Mouse (Mus musculus) ZHBTc4 (cell line): ENCODE measurements at regions not wholly inside any gene's neighbourhood (a gene's known extent, or its start where the extent isn't known, plus 50 kb on each side); places are given as distances from the start of the nearest gene placed in this dataset.
"Not testable (repeated sequence)": the region's sequence is repeated elsewhere in the genome, so short reads cannot be mapped to it uniquely, and the experiment has no call there.

Experiments used
- DNase-seq: peaks from one replicate; pipeline ENCODE4 v3.0.0-alpha.2; 2011; ENCODE audit warnings: low read depth, low spot score

DNA sequence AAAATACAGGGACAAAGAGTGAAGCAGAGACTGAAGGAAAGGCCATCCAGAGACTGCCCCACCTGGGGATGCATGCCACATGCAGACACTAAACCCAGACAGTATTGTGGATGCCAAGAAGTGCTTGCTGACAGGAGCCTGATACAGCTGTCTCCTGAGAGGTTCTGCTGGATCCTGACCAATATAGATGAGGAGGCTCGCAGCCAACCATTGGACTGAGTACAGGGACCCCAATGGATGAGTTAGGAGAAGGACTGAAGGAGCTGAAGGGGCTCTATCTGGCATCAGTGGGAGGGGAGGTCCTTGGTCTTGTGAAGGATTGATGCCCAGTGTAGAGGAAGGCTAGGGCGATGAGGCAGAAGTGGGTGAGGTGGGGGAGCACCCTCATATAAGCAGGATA is 514.4 kb downstream of the Gja1 start:
- not testable (repeated sequence) for DNase-seq

DNA sequence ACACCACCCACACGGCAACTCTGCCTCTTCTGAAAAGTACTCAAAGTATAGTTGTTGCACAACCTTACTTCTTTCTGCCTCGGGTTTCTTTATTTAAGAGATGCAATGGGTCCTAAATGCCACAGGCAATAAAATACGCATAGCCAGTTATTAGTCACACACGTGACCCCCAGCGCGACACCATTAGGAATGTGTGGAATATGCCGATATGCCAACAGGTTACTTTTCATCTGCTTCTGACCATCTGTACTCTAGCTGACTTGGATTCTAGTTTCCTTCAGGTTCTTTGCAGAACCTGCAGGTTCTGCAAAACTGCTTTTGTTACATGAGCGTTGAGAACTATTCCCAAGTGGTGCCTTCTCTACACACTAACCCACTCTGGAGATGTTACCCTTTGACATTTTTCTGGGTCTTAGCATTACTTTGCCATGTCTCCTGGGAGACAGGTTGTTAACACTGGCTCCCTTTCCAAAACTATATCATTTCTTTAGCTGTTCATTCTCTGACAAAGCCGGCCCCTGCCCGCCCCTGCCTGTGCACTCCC is 515.6 kb downstream of the Gja1 start:
- DNase-seq = no peak

GRCm38 (mm10) chr10:56893210-56893705 is 516.1 kb downstream of the Gja1 start:
- DNase-seq = no peak

GRCm38 (mm10) chr10:56899640-56900274 is 522.6 kb downstream of the Gja1 start:
- no peak for DNase-seq

- DNase-seq = no peak
Measured at GRCm38 (mm10) chr10:56900914-56901313, 523.8 kb downstream of the Gja1 start.

DNA sequence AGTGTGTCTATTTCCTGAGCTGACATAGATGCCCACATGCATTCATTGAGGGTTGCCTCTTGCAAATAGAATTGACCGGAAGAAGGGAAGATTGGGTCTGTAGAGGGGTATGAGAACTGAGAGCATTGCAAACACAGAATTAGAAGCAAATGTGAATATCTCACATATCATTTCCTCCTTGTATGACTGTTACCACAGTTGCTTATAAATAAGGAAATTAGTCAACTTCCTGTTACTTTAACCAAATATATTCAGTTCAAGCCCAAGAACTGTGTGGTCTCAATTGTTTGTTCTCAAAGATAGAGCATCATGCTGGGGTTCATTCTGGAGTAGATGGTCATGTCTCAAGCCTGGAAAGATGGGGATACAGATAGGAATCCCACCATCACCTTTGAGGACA is 535.6 kb downstream of the Gja1 start:
- no peak for DNase-seq

DNA sequence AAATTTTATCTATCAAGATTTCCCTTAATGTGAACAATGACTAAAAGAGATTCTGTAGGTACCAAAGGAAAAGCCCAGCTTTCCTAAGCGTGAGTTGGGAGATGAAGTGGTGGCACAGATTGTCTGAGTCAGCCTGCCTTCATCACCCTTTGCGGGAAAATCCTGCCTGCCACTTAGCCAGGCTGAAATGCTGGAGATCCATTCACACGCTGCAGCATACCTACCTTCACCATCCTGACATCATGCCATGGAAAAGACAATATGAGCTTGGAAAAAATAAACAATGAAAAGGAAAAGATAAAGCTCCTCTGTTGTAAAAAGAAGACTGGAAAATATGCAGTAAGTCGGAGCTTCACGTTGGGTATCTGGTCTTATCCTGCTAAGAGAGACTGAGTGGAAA is 537.0 kb downstream of the Gja1 start:
- DNase-seq = no peak

GRCm38 (mm10) chr10:56918412-56918811 is 541.3 kb downstream of the Gja1 start:
- DNase-seq = no peak

- no peak for DNase-seq
Measured at GRCm38 (mm10) chr10:56920711-56921672, 543.9 kb downstream of the Gja1 start.

DNA sequence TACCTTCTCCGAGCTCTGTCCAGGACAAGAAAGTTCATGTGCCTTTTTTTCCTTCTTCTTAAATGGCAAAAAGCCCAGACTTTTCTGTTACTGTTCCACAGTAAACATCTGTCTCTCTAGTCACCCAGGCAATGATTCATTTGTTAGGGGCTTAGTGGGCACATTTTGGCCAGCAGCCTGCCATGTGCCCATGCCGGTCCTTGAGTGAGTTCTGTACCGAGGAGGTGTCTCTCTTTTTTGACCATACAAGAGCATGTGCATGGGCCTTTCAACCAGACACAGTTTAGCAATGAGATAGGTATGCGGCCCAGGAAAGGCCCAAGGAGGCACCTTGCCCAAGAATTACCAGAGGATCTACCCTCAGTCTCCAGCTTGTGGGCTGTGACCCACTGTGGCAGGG is 551.0 kb upstream of the Hsf2 start:
- no peak for DNase-seq

GRCm38 (mm10) chr10:56941972-56942371 is 544.2 kb upstream of the Hsf2 start:
- no peak for DNase-seq

DNA sequence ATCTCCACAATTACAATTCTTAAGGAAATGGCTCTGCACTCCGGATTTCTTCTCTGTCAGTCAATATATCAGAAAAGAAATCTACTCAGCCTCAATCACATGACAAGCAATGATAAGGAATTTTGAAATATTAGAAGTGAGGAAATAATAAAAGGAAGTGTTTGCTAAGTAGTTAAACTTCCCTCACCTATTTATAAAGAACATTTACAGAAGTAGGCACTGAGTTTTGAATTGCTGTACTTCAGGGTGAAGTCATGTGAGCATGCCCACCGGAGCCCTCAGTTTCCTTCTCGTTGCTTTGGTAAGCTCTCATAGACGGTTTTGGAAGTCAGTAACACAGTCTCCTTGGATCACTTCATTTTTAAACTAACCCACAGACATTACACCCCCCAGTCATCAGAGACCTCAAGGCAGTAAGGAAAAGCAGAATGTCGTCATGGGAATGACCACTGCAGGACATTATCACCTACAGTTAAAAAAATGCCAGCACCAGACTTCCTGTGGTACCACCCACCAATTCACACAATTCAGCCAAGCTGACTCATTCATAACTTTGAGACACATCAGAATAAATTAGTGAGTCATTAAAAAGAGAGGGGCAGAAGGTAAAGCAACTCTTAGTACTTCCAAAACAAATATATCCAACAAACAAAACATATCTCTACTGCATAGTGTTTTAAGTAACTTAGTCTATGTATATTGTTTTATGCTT is 541.6 kb upstream of the Hsf2 start:
- DNase-seq = no peak

DNA sequence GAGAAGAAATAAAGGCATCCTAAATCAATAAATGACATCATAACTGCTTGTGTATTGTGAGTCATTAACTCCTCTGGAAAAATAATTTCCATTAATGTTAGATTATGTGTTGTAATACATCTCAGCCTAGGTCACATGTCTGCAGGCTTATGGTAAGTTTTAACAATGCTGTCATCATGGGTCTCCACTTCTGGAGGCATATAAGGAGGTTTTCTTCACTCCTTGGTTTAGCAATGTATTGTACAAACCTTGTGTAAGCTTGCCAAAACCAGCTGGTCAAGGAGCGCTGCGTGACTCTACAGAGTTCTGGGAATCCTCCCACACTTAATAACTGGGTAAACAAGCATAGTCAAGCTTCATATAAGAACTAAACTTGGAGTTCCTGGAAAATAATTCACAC is 529.5 kb upstream of the Hsf2 start:
- DNase-seq = no peak

GRCm38 (mm10) chr10:56962096-56962807 is 523.9 kb upstream of the Hsf2 start:
- no peak for DNase-seq

DNA sequence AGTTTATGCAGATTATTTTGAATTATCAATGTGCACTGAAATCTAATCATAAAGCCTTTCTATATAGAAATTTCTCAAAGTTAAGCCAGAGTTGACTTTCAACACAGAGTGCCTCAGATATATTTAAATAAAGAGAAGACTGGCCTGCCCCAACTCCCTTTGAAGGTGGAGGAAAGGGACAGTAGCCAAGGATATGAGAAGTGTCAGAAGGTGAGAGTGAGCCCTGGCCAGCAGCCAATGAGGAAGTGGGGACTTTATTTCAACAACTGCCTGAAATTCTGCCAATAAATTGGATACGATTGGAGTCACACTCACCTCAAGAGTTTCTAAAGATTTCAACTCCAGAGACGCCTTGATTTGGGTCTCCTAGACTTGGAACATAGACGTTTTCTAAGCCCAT is 523.0 kb upstream of the Hsf2 start:
- DNase-seq = no peak

DNA sequence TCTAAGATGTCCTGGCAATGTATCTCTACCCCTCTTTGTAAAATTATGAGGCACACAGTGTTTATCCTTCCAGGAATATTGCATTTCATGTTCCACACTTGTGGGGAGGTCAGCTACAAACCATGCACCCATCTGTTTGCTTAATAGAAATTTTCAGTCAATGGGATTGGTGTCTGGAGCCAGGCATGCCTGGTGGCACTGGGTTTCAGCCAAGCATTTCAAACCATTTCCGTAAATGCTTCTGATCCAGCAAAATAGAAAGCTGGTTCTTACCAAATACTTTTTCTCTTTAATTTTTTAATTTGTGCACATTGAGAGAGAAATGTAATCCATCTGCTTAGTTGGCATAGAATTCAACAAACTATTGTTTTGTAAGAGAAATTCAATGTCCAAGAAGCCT is 517.3 kb upstream of the Hsf2 start:
- DNase-seq = no peak

DNA sequence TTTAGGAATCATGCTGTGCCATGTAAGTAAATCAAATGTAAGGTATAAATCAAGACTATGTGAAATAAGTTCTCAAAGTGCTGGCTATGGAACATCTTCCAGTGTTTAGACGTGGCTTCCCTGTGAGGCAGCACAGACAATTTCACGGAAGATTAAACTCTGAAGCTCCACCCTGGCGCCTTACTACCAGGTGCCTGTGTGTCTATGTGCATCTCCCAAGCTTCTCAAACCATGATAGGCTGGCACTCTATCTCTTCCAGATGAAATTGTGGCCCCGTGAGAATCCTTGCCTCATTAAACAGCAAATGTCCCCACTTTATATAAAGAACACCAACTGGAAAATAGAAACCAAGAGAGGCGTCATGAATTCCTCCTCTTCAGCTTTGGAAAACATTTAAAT is 511.4 kb upstream of the Hsf2 start:
- no peak for DNase-seq

- no peak for DNase-seq
Measured at GRCm38 (mm10) chr10:56979601-56980000, 506.6 kb upstream of the Hsf2 start.

- DNase-seq = no peak
Measured at GRCm38 (mm10) chr10:56980821-56981220, 505.4 kb upstream of the Hsf2 start.

- no peak for DNase-seq
Measured at GRCm38 (mm10) chr10:56982526-56983190, 503.5 kb upstream of the Hsf2 start.

DNA sequence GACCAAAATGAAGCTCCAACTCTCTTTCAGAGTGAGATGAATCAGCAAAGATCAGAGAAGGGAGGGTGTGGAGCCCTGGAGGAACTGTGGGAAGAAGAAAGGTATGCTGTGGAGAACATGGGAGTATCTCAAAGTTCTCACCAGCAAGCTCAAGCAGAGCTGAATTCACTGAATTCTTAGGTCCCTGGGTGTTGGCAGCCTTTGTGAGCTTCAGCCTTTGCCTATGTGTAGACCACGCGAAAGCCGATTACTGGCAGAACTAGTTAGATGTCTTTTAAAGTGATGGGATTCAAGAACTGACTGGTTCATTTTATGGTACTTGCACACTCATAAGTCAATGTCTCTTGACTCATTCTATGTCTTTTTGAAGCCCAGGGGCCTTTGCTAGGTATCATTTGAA is 491.2 kb upstream of the Hsf2 start:
- DNase-seq = no peak
